Mouse (Mus musculus) myocyte (in vitro differentiated cells): ENCODE results near the gene Lgr6. TPM values are rescaled to one million over a fixed set of nuclear protein-coding genes. Genes with fewer than 3 reads are reported as not detected.

ENCODE experiments used
- H3K27me3 ChIP-seq: one replicate; pipeline ENCODE4 v1.6.1; 2011; ENCODE audit not compliant: control insufficient read depth, insufficient read depth, insufficient read length
- H3K36me3 ChIP-seq: one replicate; pipeline ENCODE4 v1.6.1; 2011; ENCODE audit not compliant: control insufficient read depth, insufficient read depth
- H3K4me2 ChIP-seq: one replicate; pipeline ENCODE4 v1.6.1; 2011; ENCODE audit warnings: low read depth, control low read depth
- H3K4me3 ChIP-seq: one replicate; pipeline ENCODE4 v1.5.1; 2011; ENCODE audit warnings: mild to moderate bottlenecking, control low read depth, moderate library complexity
- H3K79me2 ChIP-seq: one replicate; pipeline ENCODE4 v1.6.1; 2011; ENCODE audit not compliant: control insufficient read depth, insufficient read depth
- H3ac ChIP-seq: one replicate; pipeline ENCODE4 v1.6.1; 2011; ENCODE audit not compliant: control insufficient read depth, insufficient read length
- CEBPB ChIP-seq: IDR thresholded peaks from 2 replicates; pipeline ENCODE4 v1.6.1; 2011; ENCODE audit warnings: mild to moderate bottlenecking, moderate library complexity; ENCODE audit not compliant: poor library complexity, insufficient read depth, severe bottlenecking
- E2F4 ChIP-seq: IDR thresholded peaks from one replicate; pipeline ENCODE4 v1.6.1; 2011; ENCODE audit warnings: mild to moderate bottlenecking, control low read depth, moderate library complexity; ENCODE audit not compliant: insufficient read depth
- MAX ChIP-seq: IDR thresholded peaks from one replicate; pipeline ENCODE4 v1.6.1; 2011; ENCODE audit warnings: low read depth, mild to moderate bottlenecking, control low read depth
- MYOD1 ChIP-seq, 3 experiments: IDR thresholded peaks; one replicate each; pipeline ENCODE4 v1.6.1; 2011; ENCODE audit warnings: control low read depth in 2 of 3, low read depth in 2 of 3, mild to moderate bottlenecking in 2 of 3, moderate library complexity in 1 of 3; ENCODE audit not compliant: insufficient read length in 2 of 3, control insufficient read depth in 1 of 3
- MYOG ChIP-seq, 3 experiments: IDR thresholded peaks; one replicate each; pipeline ENCODE4 v1.6.1; 2011; ENCODE audit warnings: control low read depth in 2 of 3, low read depth in 2 of 3, mild to moderate bottlenecking in 2 of 3; ENCODE audit not compliant: insufficient read length in 2 of 3, control insufficient read depth in 1 of 3, insufficient read depth in 1 of 3
- POLR2A ChIP-seq: IDR thresholded peaks from one replicate; pipeline ENCODE4 v1.6.1; 2011; ENCODE audit warnings: low read depth, mild to moderate bottlenecking, control low read depth, moderate library complexity; ENCODE audit not compliant: insufficient read length
- POLR2AphosphoS2 ChIP-seq: IDR thresholded peaks from one replicate; pipeline ENCODE4 v1.6.1; 2011; ENCODE audit warnings: low read depth, control low read depth; ENCODE audit not compliant: insufficient read length
- REST ChIP-seq: IDR thresholded peaks from one replicate; pipeline ENCODE4 v1.6.1; 2011; ENCODE audit warnings: mild to moderate bottlenecking, control low read depth, moderate library complexity; ENCODE audit not compliant: insufficient read depth, insufficient read length
- SRF ChIP-seq: IDR thresholded peaks from one replicate; pipeline ENCODE4 v1.6.1; 2011; ENCODE audit warnings: low read depth; ENCODE audit not compliant: control insufficient read depth, insufficient read length
- TCF12 ChIP-seq: IDR thresholded peaks from one replicate; pipeline ENCODE4 v1.6.1; 2011; ENCODE audit warnings: mild to moderate bottlenecking, control low read depth; ENCODE audit not compliant: poor library complexity, insufficient read depth, severe bottlenecking
- TCF3 ChIP-seq: IDR thresholded peaks from one replicate; pipeline ENCODE4 v1.6.1; 2011; ENCODE audit warnings: low read depth, control low read depth; ENCODE audit not compliant: insufficient read length
- USF1 ChIP-seq: IDR thresholded peaks from one replicate; pipeline ENCODE4 v1.6.1; 2011; ENCODE audit warnings: low read depth, mild to moderate bottlenecking, control low read depth, moderate library complexity
- polyA plus RNA-seq: library from polyadenylated mRNA; unstranded; fragments of >200 nt; fragmentation: generic; extraction: Trizol; gene quantifications from one replicate; pipeline ENCODE4 v1.2.1, GENCODE M21; 2012; ENCODE audit warnings: missing spikeins

Lgr6 gene
- polyA plus RNA-seq = 2.1 TPM

DNA sequence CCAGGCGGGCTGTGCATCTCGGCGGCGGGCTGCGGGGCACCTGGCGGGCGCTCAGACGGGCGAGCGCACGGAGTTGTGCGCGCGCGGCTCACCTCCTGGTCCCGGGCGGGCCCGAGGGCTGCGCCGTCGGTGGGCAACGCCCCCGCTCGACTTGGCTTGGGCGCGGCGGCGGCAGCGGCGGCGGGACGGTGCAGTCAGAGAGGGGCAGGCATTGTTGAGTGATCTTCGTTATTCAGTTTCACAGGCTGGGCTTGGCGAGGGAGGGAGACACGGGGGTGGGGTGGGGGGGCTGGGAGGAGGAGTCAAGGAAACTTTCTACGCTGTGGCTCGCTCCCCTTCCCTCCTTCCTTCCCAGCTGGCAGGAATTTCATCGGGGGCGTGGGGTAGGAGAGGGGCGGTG lies at the start of gene Lgr6:
TSS of gene Lgr6 (minus strand) at position 153 of the 400 bp plus-strand sequence.
- peaks cover 10% of the 10 kb centered on the region for H3K27me3 ChIP-seq
- H3ac ChIP-seq = no peak within 1 kb of the TSS
- peak within 1 kb of the TSS; percentile 75 for H3K4me2 ChIP-seq
- H3K4me3 ChIP-seq = no peak within 1 kb of the TSS
- H3K36me3 ChIP-seq = no peaks in the 10 kb centered on the region
- TF ChIP-seq MYOD1 (IDR thresholded peaks at IDR 0.05; ENCODE audit: control insufficient read depth in 1 of 3, insufficient read length in 2 of 3, low read depth in 2 of 3) (no peak), CEBPB (no peak), SRF (no peak), REST (no peak), TCF3 (no peak), TCF12 (no peak), E2F4 (no peak)
- H3K79me2 ChIP-seq = no peaks in the 10 kb centered on the region

DNA sequence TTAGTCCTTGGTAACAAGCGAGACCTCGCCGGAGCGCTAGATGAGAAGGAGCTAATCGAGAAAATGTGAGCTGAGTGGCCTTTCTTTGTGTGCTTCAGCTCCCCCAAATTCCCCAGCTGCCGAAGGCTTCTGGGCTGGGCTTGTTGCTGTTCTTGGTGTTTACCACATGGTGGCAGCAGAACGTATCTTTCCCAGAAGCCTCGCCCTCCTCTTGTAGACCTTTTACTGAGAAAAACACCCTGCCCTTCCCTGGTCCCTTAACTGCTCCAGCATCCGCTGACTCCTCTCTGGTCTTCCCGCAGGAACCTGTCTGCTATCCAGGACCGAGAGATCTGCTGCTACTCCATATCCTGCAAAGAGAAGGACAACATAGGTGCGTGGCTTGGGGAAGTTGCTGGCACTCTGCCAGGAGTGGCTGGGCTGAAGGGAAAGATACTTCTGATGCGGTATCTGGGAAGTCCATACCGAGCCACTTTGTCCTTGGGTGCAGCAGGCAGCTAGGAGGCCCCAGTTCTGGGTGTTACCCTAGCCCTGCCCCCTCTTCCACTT lies 49.4 kb upstream of the Lgr6 start:
- Histone ChIP-seq H3ac (no peak overlapping the region), H3K4me3 (no peak overlapping the region)

GRCm38 (mm10) chr1:135154011-135154410 lies 48.9 kb upstream of the Lgr6 start:
- Histone ChIP-seq H3K36me3 (peaks cover 26% of the 10 kb centered on the region), H3K4me3 (no peak overlapping the region), H3K27me3 (no peaks in the 10 kb centered on the region)

More for the DNA sequence above, 49.4 kb upstream of the Lgr6 start:
- Histone ChIP-seq H3K4me2 (no peak overlapping the region), H3K27me3 (no peaks in the 10 kb centered on the region), H3K36me3 (peaks cover 26% of the 10 kb centered on the region), H3K79me2 (peaks cover 15% of the 10 kb centered on the region)
- TF ChIP-seq TCF12 = no peak
- TF ChIP-seq POLR2AphosphoS2 = no peak
- TF ChIP-seq TCF3 = no peak
- TF ChIP-seq MYOG (IDR thresholded peaks at IDR 0.05; ENCODE audit: control insufficient read depth in 1 of 3, insufficient read depth in 1 of 3, insufficient read length in 2 of 3, low read depth in 2 of 3) = no peak
- no peak for TF ChIP-seq REST
- no peak for TF ChIP-seq E2F4
- TF ChIP-seq USF1 = no peak
- TF ChIP-seq SRF = no peak
- TF ChIP-seq MAX = no peak
- no peak for TF ChIP-seq CEBPB
- TF ChIP-seq POLR2A = no peak
- TF ChIP-seq MYOD1 (IDR thresholded peaks at IDR 0.05; ENCODE audit: control insufficient read depth in 1 of 3, insufficient read length in 2 of 3, low read depth in 2 of 3) = no peak

GRCm38 (mm10) chr1:135148996-135149395 lies 43.9 kb upstream of the Lgr6 start:
- no peaks in the 10 kb centered on the region for H3K27me3 ChIP-seq

More at GRCm38 (mm10) chr1:135154011-135154410, 48.9 kb upstream of the Lgr6 start:
- peaks cover 17% of the 10 kb centered on the region for H3K79me2 ChIP-seq
- TF ChIP-seq POLR2A (no peak), SRF (no peak), TCF3 (no peak), TCF12 (no peak), REST (no peak), MYOG (IDR thresholded peaks at IDR 0.05; ENCODE audit: control insufficient read depth in 1 of 3, insufficient read depth in 1 of 3, insufficient read length in 2 of 3, low read depth in 2 of 3) (no peak), MAX (no peak), POLR2AphosphoS2 (no peak)
- H3K4me2 ChIP-seq = no peak overlapping the region
- H3ac ChIP-seq = no peak overlapping the region

DNA sequence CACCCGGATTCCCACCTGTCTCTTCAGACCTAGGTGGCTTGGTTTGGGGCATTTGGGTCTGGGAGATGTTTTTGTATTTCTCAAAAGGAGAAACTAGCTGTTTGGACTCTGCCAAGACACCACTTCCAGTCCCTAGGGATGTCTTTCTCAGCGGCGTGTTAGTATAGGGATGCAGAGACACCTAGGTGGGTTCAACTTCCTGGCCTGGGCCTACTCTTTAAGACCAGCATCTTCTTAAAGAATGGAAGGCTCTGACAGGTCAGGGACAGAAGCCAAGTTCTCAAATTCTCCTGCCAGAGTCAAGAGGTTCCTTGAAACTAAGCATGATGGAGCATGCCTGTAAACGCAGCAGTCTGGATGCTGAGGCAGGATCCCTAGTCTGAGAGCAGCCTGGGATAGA lies 43.4 kb upstream of the Lgr6 start:
- H3ac ChIP-seq = no peak overlapping the region
- no peaks in the 10 kb centered on the region for H3K27me3 ChIP-seq
- H3K79me2 ChIP-seq = peaks cover 35% of the 10 kb centered on the region
- no peak for TF ChIP-seq POLR2A
- TF ChIP-seq TCF3 = no peak
- no peak for TF ChIP-seq SRF
- TF ChIP-seq MYOD1 (IDR thresholded peaks at IDR 0.05; ENCODE audit: control insufficient read depth in 1 of 3, insufficient read length in 2 of 3, low read depth in 2 of 3) = no peak
- no peak for TF ChIP-seq USF1
- no peak for TF ChIP-seq MAX
- no peak for TF ChIP-seq CEBPB
- TF ChIP-seq TCF12 = no peak
- no peak for TF ChIP-seq REST
- TF ChIP-seq POLR2AphosphoS2 = no peak
- TF ChIP-seq MYOG (IDR thresholded peaks at IDR 0.05; ENCODE audit: control insufficient read depth in 1 of 3, insufficient read depth in 1 of 3, insufficient read length in 2 of 3, low read depth in 2 of 3) = no peak
- TF ChIP-seq E2F4 = no peak
- peak overlapping the region; percentile 79 for H3K4me3 ChIP-seq
- peaks cover 7% of the 10 kb centered on the region for H3K36me3 ChIP-seq
- H3K4me2 ChIP-seq = peak overlapping the region; percentile 86

More at GRCm38 (mm10) chr1:135148996-135149395, 43.9 kb upstream of the Lgr6 start:
- peaks cover 7% of the 10 kb centered on the region for H3K36me3 ChIP-seq
- no peak overlapping the region for H3K4me2 ChIP-seq
- no peak overlapping the region for H3ac ChIP-seq
- TF ChIP-seq POLR2A (no peak), USF1 (no peak), CEBPB (no peak), MYOD1 (IDR thresholded peaks at IDR 0.05; ENCODE audit: control insufficient read depth in 1 of 3, insufficient read length in 2 of 3, low read depth in 2 of 3) (no peak), MAX (no peak), TCF3 (no peak), POLR2AphosphoS2 (no peak)
- H3K4me3 ChIP-seq = no peak overlapping the region
- peaks cover 35% of the 10 kb centered on the region for H3K79me2 ChIP-seq
